Mouse (Mus musculus): ENCODE measurements around the gene Abca7.
A peak's percentile ranks its signal among the peaks of the same experiment; 100 is the strongest.
"Not testable (repeated sequence)": the region's sequence is repeated elsewhere in the genome, so short reads cannot be mapped to it uniquely, and the experiment has no call there.

Gene Abca7

DNA sequence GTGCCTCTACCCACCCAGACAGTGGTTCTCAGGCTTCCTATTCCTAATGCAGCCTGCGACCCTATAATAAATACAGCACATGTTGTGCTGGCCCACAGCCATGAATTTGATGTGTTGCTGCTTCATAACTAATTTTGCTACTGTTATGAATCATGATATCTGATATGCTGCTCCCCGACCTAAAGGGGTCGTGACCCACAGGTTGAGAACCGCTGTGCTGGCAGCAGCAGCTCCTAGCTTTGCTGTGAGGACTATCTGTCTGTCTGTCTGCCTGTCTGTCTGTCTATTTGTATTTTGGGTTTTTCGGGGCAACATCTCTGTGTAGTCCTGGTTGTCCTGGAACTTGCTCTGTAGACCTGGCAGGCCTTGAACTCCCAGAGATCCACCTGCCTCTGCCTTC is 27.5 kb downstream of the Abca7 start:
- no peak for DNase-seq

DNA sequence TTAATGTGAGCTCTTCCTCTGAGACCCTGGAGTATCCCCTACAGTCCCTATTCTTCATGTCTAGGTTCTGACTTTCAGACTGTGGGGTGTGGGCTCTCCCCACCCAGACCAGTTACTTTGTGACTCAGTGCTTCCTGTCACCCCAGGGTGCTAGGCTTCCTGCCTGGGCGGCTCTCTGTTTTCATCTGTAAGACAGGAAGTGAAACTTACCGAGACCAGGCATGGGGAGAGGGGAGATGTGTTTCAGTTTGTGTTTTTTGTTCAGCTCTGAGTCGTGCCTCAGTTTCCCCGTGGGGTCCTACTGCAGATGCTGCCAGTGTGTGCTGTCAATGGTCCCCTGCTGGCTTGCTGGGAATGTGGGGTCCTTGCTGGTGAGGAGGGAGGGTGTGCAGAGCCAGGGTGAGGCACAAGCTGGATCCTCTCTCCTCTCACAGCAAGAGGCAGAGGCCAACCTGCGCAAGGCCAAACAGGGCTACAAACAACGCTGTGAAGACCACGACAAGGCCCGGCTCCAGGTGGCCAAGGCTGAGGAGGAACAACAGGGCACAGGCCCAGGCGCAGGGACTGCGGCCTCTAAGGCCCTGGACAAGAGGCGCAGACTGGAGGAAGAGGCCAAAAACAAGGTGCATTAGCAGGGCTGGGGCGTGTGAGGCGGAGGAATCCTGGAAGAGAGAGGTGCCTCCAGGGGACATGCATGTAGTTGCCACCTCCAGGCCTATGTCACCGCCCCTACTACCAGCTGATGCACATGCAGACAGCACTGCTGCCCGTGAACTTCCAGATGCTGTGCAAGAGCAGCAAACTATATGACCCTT is 28.1 kb downstream of the Abca7 start:
- no peak for DNase-seq

DNA sequence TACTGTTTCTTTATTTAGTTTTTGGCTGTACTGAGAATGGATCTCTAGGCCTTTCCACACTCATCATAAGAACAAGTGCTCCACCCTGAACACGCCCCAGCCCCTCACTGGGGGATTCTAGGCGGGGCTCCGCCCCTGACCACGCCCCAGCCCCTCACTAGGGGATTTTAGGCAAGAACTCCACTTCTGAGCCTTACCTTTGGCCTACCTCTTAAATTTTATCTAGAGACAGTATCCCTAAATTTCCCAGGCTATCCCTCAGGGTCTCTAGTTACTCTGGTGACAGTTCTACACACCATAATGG is 28.7 kb downstream of the Abca7 start:
- no peak for DNase-seq

DNA sequence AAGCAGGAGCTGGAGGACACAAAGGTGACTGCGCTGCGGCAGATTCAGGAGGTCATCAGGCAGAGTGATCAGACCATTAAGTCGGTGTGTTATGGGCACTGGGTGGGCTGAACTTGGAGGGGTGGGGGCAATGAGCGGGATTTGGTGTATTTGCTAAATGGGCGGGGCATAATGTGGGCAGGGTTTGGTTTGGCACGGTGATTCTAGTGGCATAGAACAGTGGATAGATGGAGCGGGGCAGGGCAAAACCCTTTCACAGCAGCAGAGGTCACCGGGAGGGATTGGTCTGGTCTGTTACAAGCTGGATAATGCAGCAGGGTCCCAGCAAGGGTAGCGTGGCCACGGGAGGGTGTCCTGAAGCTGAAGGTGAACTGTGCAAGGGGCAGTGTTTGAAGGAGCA is 29.2 kb downstream of the Abca7 start:
- no peak for DNase-seq

DNA sequence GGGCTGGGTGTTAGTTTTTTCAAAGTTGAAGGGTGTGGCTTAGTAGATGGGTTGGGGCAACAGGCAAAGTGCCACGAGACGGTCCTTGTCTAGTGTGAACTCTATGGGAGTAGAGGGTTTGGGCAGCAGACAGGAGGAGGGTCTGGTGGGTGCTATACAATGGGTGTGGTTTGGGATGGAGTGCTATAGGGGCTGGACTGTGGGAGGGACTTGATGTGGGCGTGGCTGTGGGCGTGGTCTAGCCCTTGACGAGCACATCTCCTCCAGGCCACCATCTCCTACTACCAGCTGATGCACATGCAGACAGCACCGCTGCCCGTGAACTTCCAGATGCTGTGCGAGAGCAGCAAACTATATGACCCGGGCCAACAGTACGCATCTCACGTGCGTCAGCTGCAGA is 29.6 kb downstream of the Abca7 start:
- DNase-seq = no peak

DNA sequence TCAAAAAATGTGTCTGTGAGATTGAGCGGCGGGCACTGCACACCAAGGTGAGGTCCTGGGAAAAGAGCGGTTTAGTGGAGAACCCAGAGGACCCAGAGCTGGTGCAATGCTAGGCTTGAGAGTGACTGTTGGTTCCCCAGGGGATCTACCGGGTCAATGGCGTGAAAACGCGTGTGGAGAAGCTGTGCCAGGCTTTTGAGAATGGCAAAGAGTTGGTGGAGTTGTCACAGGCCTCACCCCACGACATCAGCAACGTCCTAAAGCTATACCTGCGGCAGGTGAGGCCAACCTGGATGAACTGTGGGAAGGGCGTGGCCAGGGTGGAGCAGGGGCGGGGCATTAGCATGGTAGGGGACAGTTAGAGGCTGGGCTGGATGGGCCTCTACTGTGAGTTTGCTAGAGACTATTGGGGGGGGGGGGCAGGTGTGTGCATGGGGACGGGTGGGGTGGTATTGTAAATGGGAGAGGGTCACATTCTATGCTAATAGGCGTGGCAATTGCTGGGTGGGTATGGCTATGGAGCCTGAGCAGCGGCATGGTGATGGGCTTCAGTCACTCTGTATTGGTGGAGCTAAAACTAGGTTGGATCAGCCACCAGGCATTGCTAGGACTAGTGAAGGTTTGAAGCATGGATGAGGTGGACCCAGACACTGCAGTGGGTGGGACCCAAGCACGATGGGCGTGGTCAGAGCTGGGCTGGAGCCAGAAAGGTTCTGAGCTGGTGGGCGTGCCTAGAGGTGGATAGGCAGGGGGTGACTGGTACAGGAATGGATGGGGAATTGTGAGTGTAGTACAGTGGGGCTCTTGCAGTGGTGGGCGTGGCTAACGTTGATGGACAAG is 31.6 kb downstream of the Abca7 start:
- DNase-seq = no peak

DNA sequence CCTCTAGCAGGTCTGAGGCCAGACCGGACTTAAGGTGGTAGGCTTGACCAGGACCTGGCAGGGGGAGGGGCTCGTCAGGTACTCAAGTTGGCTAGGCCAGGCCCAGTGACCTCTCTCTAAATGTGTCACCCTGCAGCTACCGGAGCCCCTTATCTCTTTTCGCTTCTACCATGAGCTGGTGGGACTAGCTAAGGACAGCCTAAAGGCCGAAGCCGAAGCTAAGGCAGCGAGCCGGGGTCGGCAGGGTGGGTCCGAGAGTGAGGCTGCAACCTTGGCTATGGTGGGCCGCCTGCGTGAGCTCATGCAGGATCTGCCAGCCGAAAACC is 32.2 kb downstream of the Abca7 start:
- DNase-seq = no peak

DNA sequence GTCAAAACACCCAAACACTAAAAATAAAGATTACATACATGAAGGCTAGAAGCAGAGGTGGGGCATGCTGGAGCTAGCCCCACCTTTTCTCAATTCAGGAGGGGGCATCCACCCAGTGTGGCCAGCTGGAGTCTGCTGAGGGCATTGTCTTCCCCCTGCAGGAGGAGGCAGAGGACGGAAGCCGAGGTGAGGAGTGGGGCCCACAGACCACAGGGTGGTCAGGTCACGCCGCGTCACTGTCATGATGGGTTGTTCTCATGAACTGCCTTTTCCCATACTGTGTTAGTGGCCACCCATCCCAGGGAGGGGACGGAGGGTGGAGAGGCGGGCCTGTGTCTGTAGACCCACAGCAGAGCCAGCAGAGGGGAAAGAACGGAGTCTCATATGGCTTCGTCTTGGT is 33.9 kb downstream of the Abca7 start:
- no peak for DNase-seq

DNA sequence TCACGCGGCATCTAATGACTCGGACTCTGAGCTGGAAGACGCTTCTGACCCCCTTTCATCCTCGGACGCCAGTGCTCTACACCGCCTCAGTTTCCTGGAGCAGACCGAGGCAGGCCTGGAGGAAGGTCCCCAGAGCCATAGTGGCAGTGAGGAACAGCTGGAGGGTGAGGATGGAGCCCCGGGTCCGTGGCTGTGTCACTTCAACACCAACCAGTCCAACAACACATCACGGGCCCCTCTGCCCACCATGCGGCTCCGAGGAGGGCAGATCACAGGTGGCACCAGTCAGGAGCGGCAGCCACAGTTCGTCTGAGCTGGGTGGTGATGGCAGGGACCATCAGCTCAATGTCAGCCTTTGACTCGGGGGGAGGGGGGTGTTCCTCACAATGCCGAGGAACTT is 34.4 kb downstream of the Abca7 start:
- DNase-seq = no peak

DNA sequence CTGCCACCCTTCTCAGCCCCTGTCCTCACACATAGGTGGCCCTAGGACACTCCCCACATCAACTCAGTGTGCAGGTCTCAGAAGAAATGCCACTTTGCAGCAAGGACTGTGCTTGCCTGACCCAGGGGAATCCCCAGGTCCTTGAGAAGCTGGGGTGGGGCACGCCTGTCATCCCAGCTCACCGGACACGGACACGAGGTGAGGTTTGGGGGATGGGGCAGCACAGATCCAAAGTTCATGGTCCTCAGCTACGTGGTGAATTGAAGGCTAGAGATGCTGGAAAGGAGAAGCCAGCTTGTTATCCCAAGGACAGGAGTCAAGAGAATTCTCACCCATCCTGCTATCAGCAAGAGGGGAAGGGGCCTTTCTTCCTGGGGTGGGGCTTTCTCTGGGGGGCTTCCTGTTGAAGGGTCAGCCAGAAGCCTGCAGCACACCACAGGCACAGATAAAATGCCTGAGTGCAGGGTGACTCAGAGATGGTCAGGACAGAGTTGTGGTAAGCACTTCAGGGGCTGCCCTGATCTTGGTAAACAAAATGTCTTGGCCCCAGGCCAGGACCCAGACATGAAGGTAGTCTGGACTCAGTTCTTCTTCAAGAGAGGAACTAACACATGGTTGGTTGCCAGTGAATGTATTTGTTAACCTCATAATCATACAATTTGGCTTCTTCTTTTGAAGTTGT is 36.6 kb downstream of the Abca7 start:
- DNase-seq = no peak

DNA sequence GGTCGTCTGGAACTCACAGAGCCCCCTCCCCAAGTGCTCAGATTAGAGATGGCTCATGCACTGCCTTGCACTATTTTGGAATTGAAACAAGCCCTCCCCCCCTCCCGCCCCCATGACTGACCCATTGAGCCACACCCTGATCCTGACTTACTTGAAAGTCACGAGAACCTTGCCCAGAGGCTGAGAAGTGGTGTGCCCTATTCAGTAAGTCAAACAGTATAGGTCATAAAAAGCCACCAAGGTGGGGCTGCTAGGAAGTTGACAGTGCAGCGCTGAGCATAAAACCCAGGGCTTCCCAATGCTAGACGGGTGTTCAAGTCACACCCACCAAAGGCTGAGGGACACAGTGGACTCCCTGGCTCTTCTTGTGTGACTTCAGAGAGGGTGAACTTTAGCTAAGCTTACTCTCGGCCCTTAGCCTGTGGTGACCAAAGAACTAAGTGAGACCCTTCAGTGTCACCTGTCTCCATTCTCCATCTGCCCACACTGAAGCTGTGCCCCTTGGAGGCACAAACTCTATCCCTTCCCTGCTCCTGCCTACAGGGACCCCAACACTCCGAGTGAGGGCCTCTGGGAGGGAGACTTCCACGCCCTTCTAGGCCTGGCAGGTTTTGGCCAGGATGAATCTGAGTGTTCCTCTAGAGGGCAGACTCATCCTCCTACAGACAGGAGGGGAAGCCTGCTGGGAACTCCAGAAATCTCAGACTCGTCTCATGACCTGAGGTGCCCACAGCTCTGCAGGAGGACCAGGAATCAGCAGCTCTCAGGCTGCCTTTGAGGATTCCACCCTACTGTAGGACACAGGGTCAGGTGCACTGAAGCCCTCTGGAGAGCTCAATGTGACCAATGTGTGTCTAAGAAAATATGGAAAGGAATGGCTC is 37.5 kb downstream of the Abca7 start:
- no peak for DNase-seq

DNA sequence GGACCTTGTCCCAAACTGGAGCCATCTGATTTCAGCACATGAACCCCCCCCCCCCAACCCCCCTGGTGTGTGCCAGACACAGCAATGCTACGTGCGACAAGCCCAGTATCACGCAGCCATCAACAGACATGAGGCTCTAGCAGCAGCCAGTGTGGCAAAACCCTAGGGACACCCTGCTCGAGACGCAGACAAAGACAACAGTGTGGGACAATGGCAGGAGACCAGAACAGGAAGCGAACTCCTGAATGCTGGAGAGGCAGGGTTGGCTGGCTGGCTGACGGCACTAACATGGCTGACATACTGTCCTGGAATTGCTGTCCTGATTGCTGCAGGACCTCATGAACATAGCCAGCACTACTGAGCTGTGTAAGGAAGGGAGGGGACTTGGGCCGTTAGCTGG is 38.9 kb downstream of the Abca7 start:
- DNase-seq = no peak

DNA sequence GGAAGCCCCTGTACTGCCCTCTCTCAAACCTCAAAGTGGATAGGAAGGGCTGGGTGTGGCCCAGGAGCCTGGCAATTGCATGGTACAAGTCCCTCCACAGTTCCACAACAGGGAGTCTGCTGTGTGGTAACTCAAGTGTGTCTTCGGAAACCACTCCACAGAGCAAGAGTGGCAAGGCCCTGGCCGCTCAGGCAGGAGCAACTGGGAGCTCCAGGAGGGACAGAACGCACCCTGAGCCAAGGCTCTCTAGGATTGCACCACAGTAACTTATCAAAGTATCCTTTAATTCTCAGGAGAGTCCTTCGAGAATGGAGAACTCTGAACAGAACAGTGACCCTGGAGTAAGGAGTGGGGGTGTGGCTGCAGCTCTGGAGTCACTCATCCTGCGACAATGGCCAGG is 39.4 kb downstream of the Abca7 start:
- no peak for DNase-seq

DNA sequence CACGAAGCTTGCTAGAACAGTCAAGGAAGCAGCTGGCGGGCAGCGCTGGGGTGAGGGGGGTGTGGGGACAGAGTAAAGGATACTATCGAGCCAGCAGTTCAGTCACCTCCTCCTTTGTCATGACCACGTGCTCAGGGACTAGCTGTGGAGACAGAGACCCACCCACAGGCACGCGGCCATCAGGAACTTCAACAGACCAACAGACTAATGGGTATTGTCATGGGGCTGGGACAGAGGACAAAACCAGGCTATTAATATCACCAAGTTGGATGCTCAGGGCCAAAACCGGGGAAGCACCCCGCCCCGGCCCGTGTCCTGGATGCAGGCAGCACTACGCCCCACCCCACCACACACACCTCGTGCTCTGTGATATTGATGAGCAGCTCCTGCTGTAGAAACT is 40.5 kb downstream of the Abca7 start:
- no peak for DNase-seq

DNA sequence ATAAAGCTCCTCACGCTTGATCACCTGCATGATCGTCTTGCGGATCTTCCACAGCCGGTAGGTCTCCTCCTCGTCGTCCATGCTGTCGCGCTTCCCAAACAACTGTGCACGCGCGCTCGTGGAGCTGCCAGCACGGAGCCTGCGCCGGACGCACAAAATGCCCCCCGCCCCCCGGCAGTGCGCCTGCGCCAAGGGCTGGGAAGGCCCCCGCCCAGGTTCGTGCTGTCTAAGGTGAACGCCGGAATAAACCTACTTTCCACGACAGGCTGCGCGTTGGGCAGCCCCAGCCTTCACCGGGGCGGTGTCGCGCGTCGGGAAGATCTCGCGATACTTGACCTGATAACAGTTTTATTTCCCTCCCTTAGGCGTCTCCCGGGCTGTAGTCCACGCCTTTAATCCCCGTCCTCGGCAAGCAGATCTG is 43.3 kb downstream of the Abca7 start, which contains the start of gene Polr2e:
Gene Polr2e (minus strand): TSS at position 237 of the 421 bp plus-strand sequence.
- DNase-seq = peak; percentile 94

DNA sequence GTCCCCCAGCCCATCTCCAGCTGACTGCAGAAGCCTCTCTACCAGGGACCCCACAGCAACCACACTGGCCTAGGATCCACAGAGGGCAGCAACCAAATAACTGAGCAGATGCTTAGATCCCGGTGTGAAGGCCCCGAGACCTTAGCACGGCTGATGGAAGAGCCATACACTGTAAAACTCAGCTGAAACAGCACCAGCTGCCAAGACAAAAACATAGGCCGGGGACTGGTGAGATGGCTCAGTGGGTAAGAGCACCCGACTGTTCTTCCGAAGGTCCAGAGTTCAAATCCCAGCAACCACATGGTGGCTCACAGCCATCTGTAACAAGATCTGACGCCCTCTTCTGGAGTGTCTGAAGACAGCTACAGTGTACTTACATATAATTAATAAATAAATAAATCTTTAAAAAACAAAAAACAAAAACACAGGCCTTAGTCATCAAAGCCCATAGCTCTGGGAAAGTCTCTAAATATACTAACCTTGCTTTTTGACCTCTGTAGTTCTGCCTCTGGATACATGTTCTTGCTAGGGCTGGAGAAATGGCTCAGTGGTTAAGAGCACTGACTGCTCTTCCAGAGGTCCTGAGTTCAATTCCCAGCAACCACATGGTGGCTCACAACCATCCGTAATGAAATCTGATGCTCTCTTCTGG is 45.2 kb downstream of the Abca7 start:
- DNase-seq = not testable (repeated sequence)

DNA sequence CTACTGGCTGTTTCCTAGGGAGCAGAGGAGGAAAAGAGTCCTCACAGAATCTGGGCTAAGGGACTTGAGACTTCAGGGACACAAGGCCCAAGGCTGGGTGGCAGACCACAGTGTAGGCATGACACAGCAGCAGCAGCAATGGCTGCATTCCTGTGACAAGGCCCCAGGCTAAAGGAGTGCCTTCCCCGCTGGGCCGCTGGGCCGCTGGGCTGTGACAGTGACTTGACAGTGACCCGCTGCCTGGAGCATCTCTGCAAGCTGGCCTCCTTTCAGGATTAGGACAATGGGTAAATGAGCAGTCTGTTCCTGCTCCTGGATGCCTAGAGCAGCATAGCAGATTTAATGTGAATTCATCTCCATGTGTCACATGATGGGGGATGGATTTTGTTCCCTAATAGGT is 47.8 kb downstream of the Abca7 start:
- no peak for DNase-seq

DNA sequence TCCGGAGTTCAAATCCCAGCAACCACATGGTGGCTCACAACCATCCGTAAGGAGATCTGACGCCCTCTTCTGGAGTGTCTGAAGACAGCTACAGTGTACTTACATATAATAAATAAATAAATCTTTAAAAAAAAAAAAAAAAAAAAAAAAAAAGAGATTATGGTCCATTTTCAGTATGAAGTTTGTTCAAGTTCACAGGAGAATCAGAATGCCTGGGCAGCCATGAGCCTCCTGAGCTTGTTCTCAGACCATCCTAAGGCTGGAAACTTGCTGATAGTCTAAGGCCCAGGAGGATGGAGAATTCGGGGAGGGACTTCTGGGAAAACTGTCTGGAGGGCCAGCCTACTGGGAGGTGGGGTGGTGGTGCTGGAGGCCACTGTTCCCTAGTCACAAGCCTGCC is 49.1 kb downstream of the Abca7 start:
- not testable (repeated sequence) for DNase-seq

DNA sequence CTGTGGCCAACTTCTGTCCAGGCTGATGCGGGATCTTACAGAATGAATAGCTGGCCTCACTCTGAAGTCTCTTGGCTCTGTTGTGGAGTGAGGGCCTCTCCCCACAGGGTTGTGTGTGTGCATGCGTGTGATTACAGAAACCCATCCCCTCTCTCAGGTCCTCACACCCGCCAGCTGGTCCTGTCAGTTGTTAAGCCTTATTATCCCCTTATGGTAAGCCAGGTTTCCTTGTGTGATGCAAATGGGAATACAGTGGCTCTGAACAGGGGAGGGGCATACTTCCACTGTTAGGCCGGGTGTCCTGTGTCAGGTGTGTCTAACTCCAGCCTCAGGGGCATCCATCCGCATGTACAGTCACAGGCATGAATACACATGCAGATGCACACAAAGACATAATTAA is 49.5 kb downstream of the Abca7 start:
- no peak for DNase-seq

DNA sequence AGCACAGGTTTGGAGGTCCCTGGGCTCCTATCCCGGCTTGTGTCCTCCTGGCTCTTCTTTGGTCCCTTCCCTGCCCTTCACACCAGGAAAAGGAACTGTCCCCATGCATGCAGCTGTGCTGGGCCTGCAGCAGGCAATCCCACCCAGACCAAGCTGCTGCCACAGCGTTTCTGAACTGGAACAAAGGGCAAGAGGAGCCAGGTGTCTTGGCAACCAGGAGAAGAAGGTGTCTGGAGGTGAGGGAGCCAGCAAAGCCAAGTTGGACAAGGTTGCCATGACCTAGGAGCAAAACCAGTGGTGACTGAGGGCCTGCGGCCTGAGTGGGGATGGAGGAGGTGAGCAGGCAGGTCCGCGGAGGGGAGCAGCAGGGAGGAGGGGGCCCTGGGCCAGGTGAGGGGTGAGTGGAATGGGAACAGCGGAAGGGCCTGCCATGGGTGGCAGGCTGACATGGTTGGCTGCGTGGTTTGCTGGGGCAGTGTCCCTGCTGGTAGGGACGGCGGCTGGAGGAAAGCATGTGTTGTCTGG is 50.8 kb downstream of the Abca7 start, which contains the start of gene Gpx4:
Gene Gpx4 (plus strand): TSS at position 126 of the 525 bp plus-strand sequence.
- no peak for DNase-seq

DNA sequence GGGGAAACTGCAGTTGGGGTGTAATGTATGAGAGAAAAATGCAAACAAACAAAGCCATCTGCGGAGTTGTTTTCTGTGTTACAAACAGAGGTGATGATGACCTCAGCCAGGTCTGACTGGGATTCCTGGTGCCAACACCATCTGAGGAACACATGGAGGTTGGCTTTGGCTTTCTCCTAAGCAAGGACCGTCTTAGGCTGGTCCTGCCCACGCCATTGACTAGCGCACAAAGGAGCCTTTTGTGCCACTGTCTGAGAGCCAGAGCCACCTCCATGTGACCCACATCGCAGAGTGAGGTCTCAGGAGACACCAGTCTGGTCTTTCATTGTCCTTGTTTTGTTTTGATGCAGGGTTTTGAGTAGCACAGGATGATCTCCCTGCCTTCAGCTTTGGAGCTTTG is 52.1 kb downstream of the Abca7 start:
- no peak for DNase-seq

DNA sequence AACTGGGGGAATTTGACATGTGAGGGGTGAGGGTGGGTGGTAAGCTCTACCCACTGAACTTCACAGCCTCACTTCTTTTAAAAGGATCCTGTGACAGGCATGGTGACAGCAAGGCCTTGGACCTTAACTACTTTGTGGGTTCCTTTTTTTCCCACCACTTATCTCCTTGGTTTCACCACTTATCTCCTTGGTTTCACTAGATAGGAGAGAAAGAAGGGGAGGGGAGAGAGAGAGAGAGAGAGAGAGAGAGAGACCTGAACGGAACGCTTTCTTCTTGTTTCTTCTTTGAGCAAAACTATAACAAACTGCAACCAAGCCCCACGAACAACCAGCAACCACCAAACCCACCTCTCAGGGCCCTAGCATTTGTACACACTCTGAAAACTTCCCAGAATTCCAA is 52.5 kb downstream of the Abca7 start:
- DNase-seq = no peak
